Mouse (Mus musculus): ENCODE measurements at regions not wholly inside any gene's neighbourhood (a gene's known extent, or its start where the extent isn't known, plus 50 kb on each side); places are given as distances from the start of the nearest gene placed in this dataset.
A peak's percentile ranks its signal among the peaks of the same experiment; 100 is the strongest.

DNA sequence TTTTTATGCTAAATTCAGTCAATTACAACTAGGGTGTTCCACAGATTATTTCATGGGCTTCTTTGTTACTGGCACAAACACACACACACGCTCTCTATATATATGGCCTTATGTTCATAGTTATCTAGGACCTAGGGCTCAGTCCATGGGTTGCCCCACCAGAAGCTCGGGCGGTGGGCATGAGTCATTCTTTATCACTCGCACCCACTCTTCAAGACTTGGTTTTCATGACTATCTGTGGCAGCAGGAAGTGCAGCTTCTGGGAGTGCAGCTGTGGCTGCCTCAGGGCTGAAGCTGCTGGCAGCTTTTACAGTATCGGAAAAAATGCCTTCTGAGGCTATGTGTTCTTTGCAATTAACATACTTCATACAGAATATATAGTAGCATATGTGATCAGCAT, 198.7 kb downstream of the Ipo11 start:
- DNase-seq (ENCODE audit: low spot score in 2 of 2): no peak

GRCm38 (mm10) chr13:106734323-106734722, 202.4 kb downstream of the Ipo11 start:
- DNase-seq (ENCODE audit: low spot score in 2 of 2): no peak

DNA sequence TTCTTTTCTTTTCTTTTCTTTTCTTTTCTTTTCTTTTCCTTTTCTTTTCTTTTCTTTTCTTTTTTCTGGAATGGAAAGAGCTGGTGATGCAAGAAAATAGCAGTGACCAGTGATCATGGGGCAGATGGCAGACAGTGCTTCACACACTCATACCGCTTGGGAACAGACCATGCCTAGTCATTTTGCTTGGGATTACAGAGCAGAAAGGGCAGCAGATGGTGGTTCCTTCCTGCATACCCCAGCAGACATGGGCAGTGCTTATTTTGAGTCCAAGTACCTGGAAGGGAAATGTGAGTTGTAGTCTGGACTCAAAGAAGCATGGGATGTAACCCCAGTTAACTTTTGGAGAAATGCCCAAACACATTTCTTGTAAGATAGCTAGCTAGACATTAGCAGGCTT, 203.9 kb downstream of the Ipo11 start:
- no peak for DNase-seq (ENCODE audit: low spot score in 2 of 2)

- DNase-seq (ENCODE audit: low spot score in 2 of 2): no peak
These were observed 213.4 kb downstream of the Ipo11 start for GRCm38 (mm10) chr13:106723315-106723714.

GRCm38 (mm10) chr13:106721167-106721566, 215.6 kb downstream of the Ipo11 start:
- DNase-seq (ENCODE audit: low spot score in 2 of 2): no peak

DNA sequence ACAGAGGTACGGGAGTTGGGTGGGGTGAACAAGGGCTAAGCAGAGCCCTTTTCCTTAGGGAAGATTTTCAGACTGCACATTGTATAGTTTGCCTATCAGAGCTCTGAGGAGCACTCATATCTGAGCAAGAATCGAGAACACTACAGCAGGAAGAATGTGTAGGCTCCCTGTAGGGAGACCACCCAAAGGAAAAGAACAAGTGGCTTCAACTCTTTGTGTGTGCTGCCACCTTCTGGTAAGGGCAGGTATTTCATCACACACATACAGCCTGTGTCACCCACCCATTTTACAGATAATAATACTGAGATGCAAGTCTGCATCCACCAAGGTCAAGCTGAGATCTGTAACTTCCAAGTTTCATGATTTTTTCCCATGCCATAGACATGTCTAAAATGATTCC, 221.0 kb downstream of the Ipo11 start:
- DNase-seq (ENCODE audit: low spot score in 2 of 2): peak in 1 of 2 experiments; percentile 16

DNA sequence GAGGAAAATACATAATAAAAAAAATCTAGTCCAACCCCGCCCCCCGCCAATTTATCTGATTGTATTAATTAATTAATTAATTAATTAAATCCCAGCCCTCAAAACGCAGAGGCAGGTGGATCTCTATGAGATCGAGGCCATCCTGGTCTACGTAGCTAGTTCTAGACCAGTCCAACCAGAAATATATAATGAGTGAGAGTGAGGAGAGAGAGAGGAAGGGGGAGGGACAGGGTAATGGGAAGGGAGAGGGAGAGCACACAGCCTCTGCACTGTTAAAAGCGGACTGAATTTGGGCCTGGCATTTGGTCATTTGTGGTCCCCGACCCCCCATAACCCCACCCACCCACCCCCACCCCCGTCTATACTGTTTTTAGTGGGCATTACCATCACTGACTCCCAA, 221.5 kb downstream of the Ipo11 start:
- no peak for DNase-seq (ENCODE audit: low spot score in 2 of 2)

- no peak for DNase-seq (ENCODE audit: low spot score in 2 of 2)
These were observed 226.2 kb downstream of the Ipo11 start for GRCm38 (mm10) chr13:106710580-106710979.

- DNase-seq (ENCODE audit: low spot score in 2 of 2): no peak
These were observed 236.4 kb downstream of the Ipo11 start for GRCm38 (mm10) chr13:106700376-106700775.

- no peak for DNase-seq (ENCODE audit: low spot score in 2 of 2)
These were observed 236.8 kb downstream of the Ipo11 start for GRCm38 (mm10) chr13:106699957-106700356.

DNA sequence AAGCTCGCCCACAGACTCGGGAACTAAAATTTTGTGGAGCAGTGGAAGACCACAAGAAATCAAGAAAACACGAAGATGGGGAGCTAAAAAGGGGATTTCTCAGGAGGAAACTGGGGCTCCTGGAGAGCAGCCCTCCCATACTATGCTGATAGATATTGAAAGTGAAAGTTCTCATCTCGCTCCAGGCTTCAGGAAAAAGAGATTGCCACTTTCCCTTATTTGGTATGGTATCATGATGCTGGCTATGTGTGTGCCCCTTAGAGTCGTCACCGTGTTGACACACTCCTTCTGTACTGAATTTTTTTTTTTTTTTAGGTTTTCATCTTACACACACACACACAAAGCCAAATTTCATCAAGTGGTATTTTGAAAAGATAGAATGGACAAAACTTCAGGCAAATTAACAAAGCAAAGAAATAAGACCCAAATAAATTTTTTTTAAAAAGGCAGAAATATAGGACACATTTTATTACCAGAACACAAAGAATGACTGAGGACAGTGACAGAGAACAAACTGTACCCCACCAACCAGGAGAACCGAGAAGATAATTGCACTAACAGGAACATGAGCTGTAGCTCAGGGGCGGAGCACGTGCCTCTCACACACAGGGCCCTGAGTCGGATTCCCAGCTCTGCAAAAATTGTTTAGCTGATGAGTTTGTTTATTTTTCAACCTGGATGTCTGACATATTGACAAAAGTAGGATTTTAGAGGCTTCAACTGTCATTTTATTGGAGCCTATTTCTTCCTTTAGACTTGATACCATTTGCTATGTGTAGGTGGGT, 244.8 kb downstream of the Ipo11 start:
- DNase-seq (ENCODE audit: low spot score in 2 of 2): no peak

DNA sequence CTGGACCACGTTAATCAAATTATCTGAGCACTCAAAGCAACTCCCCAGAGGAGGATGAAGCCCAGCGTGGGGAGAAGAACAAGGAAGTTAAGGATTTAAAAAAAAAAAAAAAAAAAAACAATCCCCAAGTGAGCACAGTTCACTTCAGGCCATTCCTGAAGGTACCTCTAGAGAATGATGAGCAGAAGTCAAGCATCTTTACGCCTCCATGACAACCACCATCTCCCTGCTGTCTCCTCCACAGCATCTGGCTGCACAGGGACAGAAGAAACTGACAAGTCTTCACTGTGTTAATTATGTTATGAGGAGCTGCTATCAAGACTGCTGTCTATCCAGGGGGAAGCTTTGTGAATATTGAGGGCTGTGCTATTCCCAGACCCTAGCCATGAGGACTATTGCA, 246.6 kb downstream of the Ipo11 start:
- no peak for DNase-seq (ENCODE audit: low spot score in 2 of 2)

DNA sequence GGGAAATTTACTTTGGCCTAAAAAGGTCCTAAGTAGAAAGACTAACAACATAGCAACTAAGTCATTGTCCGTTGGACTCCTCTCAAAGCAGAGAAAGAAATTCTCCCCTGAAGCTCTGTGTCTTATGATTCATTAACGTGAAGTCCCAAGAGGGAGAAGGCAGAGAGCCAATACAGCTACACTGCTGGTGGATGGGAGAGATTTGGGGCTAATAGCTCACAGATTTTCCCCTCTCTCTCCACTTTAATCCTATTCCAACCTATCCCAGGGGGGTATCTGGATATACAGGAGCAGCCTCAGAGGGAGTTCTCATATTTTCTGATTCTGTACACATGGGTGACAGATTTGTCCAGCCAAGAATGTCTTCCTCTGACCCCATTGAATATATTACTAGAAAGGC, 247.1 kb downstream of the Ipo11 start:
- DNase-seq (ENCODE audit: low spot score in 2 of 2): no peak

- DNase-seq (ENCODE audit: low spot score in 2 of 2): no peak
These were observed 247.7 kb downstream of the Ipo11 start for GRCm38 (mm10) chr13:106689051-106689450.

- DNase-seq (ENCODE audit: low spot score in 2 of 2): no peak
These were observed 267.1 kb downstream of the Ipo11 start for GRCm38 (mm10) chr13:106669665-106670064.

DNA sequence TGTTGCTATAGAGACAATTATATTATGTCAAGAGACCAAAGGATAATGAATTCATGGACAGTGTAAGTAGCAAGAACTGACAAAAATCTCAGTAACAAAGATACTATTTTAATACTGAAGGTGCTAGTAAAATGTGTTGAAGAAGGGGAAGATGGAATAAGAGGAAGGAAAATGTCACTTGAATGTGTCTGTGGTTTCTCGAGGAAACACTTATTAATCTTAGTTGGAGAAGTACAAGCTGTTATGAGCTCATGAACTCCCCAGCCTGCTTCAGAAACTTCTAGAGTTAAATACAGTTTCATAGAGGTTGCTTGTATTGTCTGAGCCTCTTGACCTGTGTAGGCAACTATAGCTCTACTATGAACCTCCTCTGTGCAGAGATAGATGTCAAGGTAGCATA, 274.6 kb downstream of the Ipo11 start:
- no peak for DNase-seq (ENCODE audit: low spot score in 2 of 2)

DNA sequence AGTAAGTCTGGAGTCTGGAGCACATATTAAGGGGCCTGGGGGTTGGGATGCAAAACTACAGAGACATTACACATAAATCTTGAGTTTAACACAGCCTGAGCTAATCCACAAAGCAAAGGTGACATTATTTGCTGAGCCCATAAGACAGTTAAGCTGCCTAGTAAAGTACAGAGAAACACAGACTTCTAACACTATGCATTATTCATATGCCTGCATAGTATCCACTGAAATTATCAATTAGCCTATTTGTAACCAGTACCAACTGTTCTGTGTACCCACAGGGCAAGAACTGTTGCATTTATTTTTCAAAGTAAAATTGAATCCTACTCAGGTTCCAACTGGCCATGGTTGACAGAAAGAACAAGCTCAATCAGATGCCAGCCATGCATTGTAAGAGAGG, 287.4 kb downstream of the Ipo11 start:
- DNase-seq (ENCODE audit: low spot score in 2 of 2): no peak

- no peak for DNase-seq (ENCODE audit: low spot score in 2 of 2)
These were observed 293.3 kb downstream of the Ipo11 start for GRCm38 (mm10) chr13:106643302-106643975.

DNA sequence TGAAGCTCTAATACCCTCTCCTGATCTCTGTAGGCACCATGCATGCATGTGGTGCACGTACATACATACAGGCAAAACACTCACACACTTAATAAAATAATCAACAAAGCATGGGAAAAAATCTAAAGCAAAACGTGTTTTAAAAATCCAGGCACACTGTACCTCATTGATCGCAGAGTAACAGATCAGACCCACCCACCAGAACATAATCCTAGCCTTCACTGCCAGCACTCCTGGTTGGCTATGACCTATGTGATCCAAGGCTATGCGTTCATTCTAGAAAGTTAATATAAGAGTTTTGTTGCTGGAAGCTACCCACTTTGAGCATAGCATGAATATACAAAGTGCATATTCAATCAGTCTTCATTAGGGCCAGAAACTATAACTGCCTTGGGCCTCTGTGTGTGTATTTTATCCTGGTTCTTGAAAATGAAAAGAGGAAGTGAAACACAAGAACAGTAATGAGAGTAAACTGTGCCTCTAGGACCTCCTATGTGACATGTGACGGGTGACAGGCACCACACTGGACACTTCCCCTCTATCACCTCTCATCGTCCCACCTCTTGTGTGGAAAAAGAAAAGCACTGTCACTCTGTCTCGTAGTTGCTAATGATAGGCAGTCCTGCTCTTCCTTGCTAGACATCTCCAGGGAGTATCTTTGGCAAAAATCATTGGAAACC, 297.9 kb downstream of the Ipo11 start:
- no peak for DNase-seq (ENCODE audit: low spot score in 2 of 2)

DNA sequence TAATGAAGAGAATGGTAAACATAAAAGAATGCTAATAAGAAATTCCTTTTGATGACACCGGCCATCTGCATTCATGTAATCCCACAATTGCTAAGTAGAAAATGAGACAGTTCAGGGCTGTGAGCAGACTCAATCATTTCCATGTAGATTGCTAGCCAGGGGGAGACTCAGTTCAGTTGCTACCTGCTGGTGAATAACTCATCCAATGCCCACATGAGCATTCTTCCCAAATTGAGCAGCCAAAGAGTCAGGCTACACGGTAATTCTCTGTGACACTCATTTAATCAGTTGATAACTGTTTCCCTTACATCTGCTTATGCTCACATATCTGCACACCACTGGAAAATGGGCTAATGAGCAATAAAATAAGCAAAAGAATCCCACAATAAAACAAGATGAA, 345.0 kb downstream of the Ipo11 start:
- no peak for DNase-seq (ENCODE audit: low spot score in 2 of 2)

- no peak for DNase-seq (ENCODE audit: low spot score in 2 of 2)
These were observed 368.9 kb downstream of the Ipo11 start for GRCm38 (mm10) chr13:106567658-106568359.

- DNase-seq (ENCODE audit: low spot score in 2 of 2): no peak
These were observed 374.2 kb downstream of the Ipo11 start for GRCm38 (mm10) chr13:106562588-106562987.

All from thymus, postnatal 10 days (tissue).